Mouse (Mus musculus) heart, postnatal 0 days (tissue): ENCODE results near the gene Rfx1. TPM values are rescaled to one million over a fixed set of nuclear protein-coding genes. Genes with fewer than 3 reads are reported as not detected.

Source experiments
- ATAC-seq: fragments of 200-750 bp; cut with Nextera tagmentation; 2 replicates; pipeline ENCODE4 v1.8.0; 2017; ENCODE audit warnings: low read depth, moderate number of reproducible peaks, moderate library complexity; ENCODE audit not compliant: insufficient read depth
- DNase-seq: peaks from one replicate; pipeline ENCODE4 v3.0.0-alpha.2; 2016; ENCODE audit warnings: low spot score
- H3K27ac ChIP-seq: fragments of 300-500 bp; sonication (generic); 2 replicates; pipeline ENCODE4 v1.5.1; 2014; ENCODE audit warnings: low read depth, mild to moderate bottlenecking
- H3K27me3 ChIP-seq: fragments of 300-500 bp; sonication (generic); 2 replicates; pipeline ENCODE4 v1.6.1; 2014; ENCODE audit warnings: low read length, mixed read lengths; ENCODE audit not compliant: control insufficient read depth, insufficient read depth
- H3K36me3 ChIP-seq: fragments of 300-500 bp; sonication (generic); replicated peaks from 2 replicates; pipeline ENCODE4 v1.6.1; 2014; ENCODE audit warnings: low read length, mixed read lengths; ENCODE audit not compliant: control insufficient read depth, insufficient read depth
- H3K4me1 ChIP-seq: fragments of 300-500 bp; sonication (generic); 2 replicates; pipeline ENCODE4 v1.6.1; 2014; ENCODE audit warnings: antibody characterized with exemption; ENCODE audit not compliant: control insufficient read depth, insufficient read depth
- H3K4me2 ChIP-seq: fragments of 300-500 bp; sonication (generic); 2 replicates; pipeline ENCODE4 v1.6.1; 2014; ENCODE audit warnings: low read depth, mild to moderate bottlenecking, low read length, moderate library complexity
- H3K4me3 ChIP-seq: fragments of 300-500 bp; sonication (generic); 2 replicates; pipeline ENCODE4 v1.5.1; 2014; ENCODE audit warnings: low read depth, low read length
- H3K9ac ChIP-seq: fragments of 300-500 bp; sonication (generic); replicated peaks from 2 replicates; pipeline ENCODE4 v1.6.1; 2014; ENCODE audit warnings: low read depth, low read length, mixed read lengths
- H3K9me3 ChIP-seq: fragments of 300-500 bp; sonication (generic); replicated peaks from 2 replicates; pipeline ENCODE4 v1.6.1; 2016; ENCODE audit warnings: low read length; ENCODE audit not compliant: control insufficient read depth
- CTCF ChIP-seq: IDR thresholded peaks from 2 replicates; pipeline ENCODE4 v1.5.1; 2016; ENCODE audit warnings: antibody characterized with exemption, control low read depth, low read depth
- EP300 ChIP-seq: IDR thresholded peaks from 2 replicates; pipeline ENCODE4 v1.6.1; 2016; ENCODE audit warnings: antibody characterized with exemption, low read depth
- WGBS: fragments of 180-500 bp; shearing (Covaris S2); extraction: QIAGEN DNeasy Blood & Tissue Kit; methylation state at CpG from one replicate; pipeline ENCODE4 v1.1.7; 2014; 5-methylcytosine and 5-hydroxymethylcytosine counted together
- polyA plus RNA-seq: library from polyadenylated mRNA; unstranded; fragments of >200 nt; fragmentation: Nextera tagmentation; extraction: Ambion mirVana; gene quantifications from 2 replicates; pipeline ENCODE4 v1.2.1, GENCODE M21; 2015
- total RNA-seq: library from RNA; depleted of rRNA; stranded (reverse); fragments of >200 nt; gene quantifications from 2 replicates; pipeline ENCODE4 v1.2.3, GENCODE M21; 2014; ENCODE audit warnings: low replicate concordance

The Rfx1 gene
- total and polyA plus RNA-seq, 2 experiments from 2014 or later = 2.4 to 15.3 TPM

DNA sequence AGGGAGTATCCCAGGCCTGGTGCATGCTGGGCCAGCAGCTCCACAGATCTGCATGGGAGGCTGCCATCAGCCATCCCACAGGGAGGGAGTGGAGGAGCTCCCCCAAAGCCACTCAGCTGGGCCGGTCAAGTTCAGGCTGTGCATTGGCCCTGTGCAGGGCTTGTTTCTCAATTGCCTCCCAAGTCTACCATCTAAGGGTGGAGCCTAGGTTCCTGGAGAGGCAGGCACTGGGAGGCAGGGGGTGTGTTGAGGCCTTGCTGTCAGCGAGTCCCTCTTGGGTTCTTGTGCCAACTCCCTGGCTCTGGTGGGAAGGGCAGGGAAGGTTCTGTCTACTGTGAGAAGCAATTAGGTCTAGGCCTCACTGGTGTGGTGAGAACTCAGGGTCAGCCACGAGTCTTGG lies 5.3 kb downstream of the Rfx1 start:
- Histone ChIP-seq H3K4me2 (no peak overlapping the region), H3K36me3 (no peaks in the 10 kb centered on the region; the same call in 1 of the 2 replicates), H3K9ac (no peak overlapping the region), H3K4me3 (no peak overlapping the region), H3K27me3 (no peaks in the 10 kb centered on the region), H3K9me3 (no peaks in the 10 kb centered on the region), H3K4me1 (peaks cover 44% of the 10 kb centered on the region), H3K27ac (no peak overlapping the region)
- ATAC-seq (no peak), DNase-seq (no peak)
- TF ChIP-seq EP300 = no peak
- no peak for TF ChIP-seq CTCF
- 40% methylated on average over 3 of the region's 3 CpGs for WGBS

DNA sequence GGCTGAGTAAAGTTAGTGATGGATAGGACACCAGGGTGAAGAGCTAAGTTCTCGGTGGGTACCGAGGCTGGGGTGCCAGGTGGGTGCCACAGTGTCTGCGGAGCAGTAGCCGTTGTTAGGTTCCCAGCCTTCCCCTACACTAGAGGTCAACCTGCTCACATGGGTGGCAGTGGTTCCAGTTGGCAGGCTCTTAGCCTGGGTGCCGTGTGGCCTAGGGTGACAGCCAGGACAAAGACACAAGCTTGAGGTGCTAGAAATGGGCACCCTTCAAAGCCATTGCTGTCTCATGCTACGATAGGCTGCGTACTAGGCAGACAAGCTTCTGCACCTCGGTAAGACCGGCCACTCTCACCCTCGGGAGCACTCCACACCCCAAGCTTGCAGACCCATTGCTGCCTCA lies 5.7 kb downstream of the Rfx1 start:
- Histone ChIP-seq H3K27me3 (no peaks in the 10 kb centered on the region), H3K36me3 (no peaks in the 10 kb centered on the region; the same call in 1 of the 2 replicates), H3K4me1 (peaks cover 44% of the 10 kb centered on the region), H3K4me2 (no peak overlapping the region), H3K4me3 (no peak overlapping the region), H3K9ac (no peak overlapping the region), H3K9me3 (no peaks in the 10 kb centered on the region), H3K27ac (no peak overlapping the region)
- DNase-seq (no peak), ATAC-seq (no peak)
- TF ChIP-seq CTCF = no peak
- TF ChIP-seq EP300 = no peak
- 87% methylated on average over 10 of the region's 10 CpGs for WGBS

DNA sequence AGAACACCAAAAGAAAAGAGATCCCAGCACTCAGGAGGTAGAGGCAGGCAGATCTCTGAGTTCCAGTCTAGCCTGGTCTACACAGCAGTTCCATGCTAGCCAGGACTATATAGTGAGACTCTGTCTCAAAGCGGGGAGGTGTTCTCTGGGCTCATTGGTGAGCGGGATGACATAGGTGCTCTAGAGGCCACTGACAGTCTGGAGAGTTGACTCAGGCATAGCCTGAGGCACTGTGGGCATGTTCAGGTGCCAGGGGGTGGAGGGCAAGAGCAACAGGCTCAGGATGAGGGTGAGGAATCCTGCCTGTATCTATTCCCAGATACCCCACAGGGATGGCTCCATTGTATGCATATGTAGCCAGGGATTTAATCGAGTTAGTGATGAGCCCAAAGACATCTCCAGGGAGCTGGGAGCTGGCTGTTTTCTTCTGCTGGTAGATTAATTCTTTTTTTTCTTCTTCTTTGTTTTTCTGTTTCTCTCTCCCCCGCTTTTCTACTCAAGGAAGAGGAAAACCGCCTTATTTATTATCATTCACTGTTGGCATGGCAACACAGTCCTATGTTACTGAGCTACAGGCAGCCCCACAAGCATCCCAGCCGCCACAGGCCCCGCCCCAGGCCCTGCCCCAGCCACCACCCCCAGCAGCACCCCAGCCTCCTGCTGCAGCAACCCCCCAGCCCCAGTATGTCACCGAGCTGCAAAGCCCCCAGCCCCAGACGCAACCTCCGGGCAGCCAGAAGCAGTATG lies 6.8 kb downstream of the Rfx1 start:
- Histone ChIP-seq H3K9ac (no peak overlapping the region), H3K4me1 (peaks cover 35% of the 10 kb centered on the region), H3K27me3 (no peaks in the 10 kb centered on the region), H3K4me2 (no peak overlapping the region), H3K36me3 (no peaks in the 10 kb centered on the region; the same call in 1 of the 2 replicates), H3K4me3 (no peak overlapping the region), H3K9me3 (no peaks in the 10 kb centered on the region), H3K27ac (no peak overlapping the region)
- DNase-seq (no peak), ATAC-seq (no peak)
- 69% methylated on average over 9 of the region's 10 CpGs for WGBS
- no peak for TF ChIP-seq CTCF
- TF ChIP-seq EP300 = no peak

- TF ChIP-seq CTCF = no peak
- TF ChIP-seq EP300 = no peak
These were observed 9.8 kb downstream of the Rfx1 start for GRCm38 (mm10) chr8:84076412-84076811.

DNA sequence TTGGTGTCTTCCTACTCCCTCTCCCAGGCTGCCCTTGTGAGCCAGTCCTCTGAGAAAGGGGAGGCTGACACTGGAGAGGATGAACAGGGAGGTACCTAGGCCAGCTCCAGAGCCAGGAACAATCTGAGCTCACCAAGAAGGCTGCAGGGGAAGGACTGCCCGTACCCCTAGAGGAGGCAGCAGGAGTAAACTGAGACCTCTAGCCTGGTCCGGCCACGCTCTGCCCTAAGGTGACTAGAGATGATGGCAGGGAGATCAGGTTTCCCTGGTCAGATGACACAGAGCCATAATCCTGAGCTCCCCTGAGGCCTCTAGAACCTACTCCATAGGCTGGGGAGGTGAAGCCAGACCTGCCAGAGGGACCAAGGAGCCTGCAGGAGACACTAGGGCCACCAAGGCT lies 10.2 kb downstream of the Rfx1 start:
- Histone ChIP-seq H3K27me3 (no peaks in the 10 kb centered on the region), H3K9ac (no peak overlapping the region), H3K9me3 (no peaks in the 10 kb centered on the region), H3K4me1 (peaks cover 8% of the 10 kb centered on the region), H3K4me3 (no peak overlapping the region), H3K27ac (no peak overlapping the region), H3K36me3 (peaks cover 12% of the 10 kb centered on the region), H3K4me2 (no peak overlapping the region)
- ATAC-seq (no peak), DNase-seq (no peak)
- TF ChIP-seq CTCF (no peak), EP300 (no peak)
- 86% methylated on average over 3 of the region's 3 CpGs for WGBS

More at GRCm38 (mm10) chr8:84076412-84076811, 9.8 kb downstream of the Rfx1 start:
- no peak overlapping the region for H3K27ac ChIP-seq
- no peak overlapping the region for H3K9ac ChIP-seq
- no peaks in the 10 kb centered on the region for H3K9me3 ChIP-seq
- no peak overlapping the region for H3K4me2 ChIP-seq
- ATAC-seq (no peak), DNase-seq (no peak)
- H3K27me3 ChIP-seq = no peaks in the 10 kb centered on the region
- peaks cover 13% of the 10 kb centered on the region for H3K4me1 ChIP-seq
- no peak overlapping the region for H3K4me3 ChIP-seq
- whole genome bisulfite sequencing = 44% methylated on average over 1 of the region's 1 CpGs
- peaks cover 10% of the 10 kb centered on the region; the same call in 1 of the 2 replicates for H3K36me3 ChIP-seq

GRCm38 (mm10) chr8:84079206-84079605 lies 12.6 kb downstream of the Rfx1 start:
- TF ChIP-seq CTCF (no peak), EP300 (no peak)
- ATAC-seq = no peak
- Histone ChIP-seq H3K9ac (no peak overlapping the region), H3K4me1 (peaks cover 6% of the 10 kb centered on the region), H3K4me3 (no peak overlapping the region), H3K36me3 (peaks cover 35% of the 10 kb centered on the region), H3K9me3 (no peaks in the 10 kb centered on the region), H3K4me2 (no peak overlapping the region), H3K27ac (no peak overlapping the region), H3K27me3 (no peaks in the 10 kb centered on the region)
- no peak for DNase-seq
- WGBS = 51% methylated on average over 5 of the region's 5 CpGs
